Mouse (Mus musculus): ENCODE measurements around the gene Ero1lb.

- TF ChIP-seq CTCF (IDR thresholded peaks at IDR 0.05; ENCODE audit: low read depth, low read length) (no peak), POLR2A (IDR thresholded peaks at IDR 0.05; ENCODE audit: borderline replicate concordance, low read depth, low read length) (no peak)
Observed at GRCm38 (mm10) chr13:12534628-12535027, 31.0 kb upstream of the Ero1lb start.
